Mouse (Mus musculus): ENCODE measurements around the gene Desi1. TPM values are rescaled to one million over a fixed set of nuclear protein-coding genes. Genes with fewer than 3 reads are reported as not detected.

Desi1 gene
- total RNA-seq, 4 experiments from 2014 or later, result 90.4 to 112 (median 101) TPM

Other genes starting within 250 kb of the Desi1 start
- 100 to 1,000 TPM; 227 to 350 (median 284) TPM for gene Tef, start 231.4 kb downstream of the Desi1 start, total RNA-seq (2022)
- 10 to 100 TPM; 24.8 to 39.6 (median 30.6) TPM for gene Tob2, start 175.1 kb downstream of the Desi1 start, total RNA-seq (2022)
- 10 to 100 TPM; 35.7 to 44.3 (median 36.7) TPM for gene Phf5a, start 162.0 kb downstream of the Desi1 start, total RNA-seq (2022)
- gene Aco2, start 161.6 kb downstream of the Desi1 start, total RNA-seq (2022), result 100 to 1,000 TPM; 456 to 502 (median 473) TPM
- gene Polr3h, start 107.6 kb downstream of the Desi1 start, total RNA-seq (2022), result 10 to 100 TPM; 39.5 to 50.1 (median 47.8) TPM
- 10 to 100 TPM; 63.2 to 67.4 (median 65.9) TPM for gene Csdc2, start 97.1 kb downstream of the Desi1 start, total RNA-seq (2022)
- 100 to 1,000 TPM; 190 to 206 (median 199) TPM for gene Pmm1, start 72.9 kb downstream of the Desi1 start, total RNA-seq (2022)
- gene 1700029P11Rik, start 53.3 kb downstream of the Desi1 start, total RNA-seq (2022), result not detected
- gene Xrcc6, start 46.0 kb downstream of the Desi1 start, total RNA-seq (2022), result 10 to 100 TPM; 27.4 to 35.4 (median 28.9) TPM
- gene Snu13, start 13.7 kb upstream of the Desi1 start, total RNA-seq (2022), result 100 to 1,000 TPM in 3 of 4 experiments, 10 to 100 TPM in 1; 98.4 to 120 (median 115) TPM
- gene 4930407I10Rik, start 25.3 kb upstream of the Desi1 start, total RNA-seq (2022), result not detected
- under 1 TPM; 0.35 to 0.87 (median 0.66) TPM for gene Mei1, start 36.1 kb upstream of the Desi1 start, total RNA-seq (2022)
- gene Ccdc134, start 94.1 kb upstream of the Desi1 start, total RNA-seq (2022), result 10 to 100 TPM; 10.4 to 14.3 (median 13.0) TPM
- gene Srebf2, start 113.3 kb upstream of the Desi1 start, total RNA-seq (2022), result 100 to 1,000 TPM; 175 to 214 (median 189) TPM
- 1 to 10 TPM; 1.6 to 3.5 (median 2.0) TPM for gene Shisa8, start 179.0 kb upstream of the Desi1 start, total RNA-seq (2022)
- gene Tnfrsf13c, start 190.5 kb upstream of the Desi1 start, total RNA-seq (2022), result under 1 TPM in 2 of 4 experiments, not detected in 2; 0.69 to 0.80 TPM
- 1 to 10 TPM; 2.6 to 4.8 (median 4.4) TPM for gene Cenpm, start 210.9 kb upstream of the Desi1 start, total RNA-seq (2022)
- 100 to 1,000 TPM in 3 of 4 experiments, 10 to 100 TPM in 1; 91.7 to 112 (median 104) TPM for gene 1500009C09Rik, start 218.5 kb upstream of the Desi1 start, total RNA-seq (2022)
- 100 to 1,000 TPM; 583 to 608 (median 584) TPM for gene Sept3, start 241.0 kb upstream of the Desi1 start, total RNA-seq (2022)